Mouse (Mus musculus) CD4-positive, CD25-positive, alpha-beta regulatory T cell, adult 9 weeks (primary cell): ENCODE data around the gene Hmgn3. TPM values are rescaled to one million over a fixed set of nuclear protein-coding genes. Genes with fewer than 3 reads are reported as not detected.

Source experiments
- polyA plus RNA-seq: library from polyadenylated mRNA; unstranded; fragments of 100-300 nt; shearing (Covaris generic); gene quantifications from one replicate; pipeline ENCODE4 v1.2.1, GENCODE M21; 2017

The Hmgn3 gene
- polyA plus RNA-seq: 31.7 TPM

DNA sequence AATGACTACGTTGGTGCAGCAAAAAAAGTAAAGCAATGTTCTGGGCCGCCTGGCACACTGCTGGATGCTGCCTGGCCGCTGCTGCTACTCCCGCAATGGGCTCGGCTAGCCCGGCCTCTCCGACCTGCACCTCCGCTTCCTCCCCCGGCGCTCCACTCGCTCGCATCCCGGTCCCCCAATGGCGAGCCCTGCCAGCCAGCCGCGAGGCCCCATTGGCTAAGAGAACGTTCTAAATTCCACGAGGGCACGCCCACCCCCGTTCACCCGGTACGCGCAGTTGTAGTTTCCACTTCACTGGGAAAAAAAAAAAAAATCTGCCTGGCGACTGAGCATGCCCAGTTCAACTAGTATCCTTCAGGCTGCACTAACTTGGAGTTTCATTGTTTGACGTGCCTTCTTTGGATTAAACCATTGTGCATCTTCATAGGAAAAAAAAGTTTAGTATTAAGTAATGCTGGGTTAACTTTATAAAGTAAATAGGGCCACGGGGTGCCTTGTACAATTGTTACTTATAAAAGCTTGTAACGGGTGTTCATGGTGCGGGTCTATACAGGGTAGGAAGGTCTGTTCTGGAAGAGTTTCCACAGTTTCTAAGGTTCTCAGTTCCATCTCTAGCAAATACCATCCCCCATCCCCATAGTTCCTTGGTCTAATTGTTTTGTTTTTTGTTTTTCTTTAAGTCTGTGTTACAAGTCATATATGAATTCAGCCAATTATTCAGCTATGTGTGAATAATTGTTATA is at the start of gene Hmgn3:
TSS of gene Hmgn3 (minus strand) at position 240 of the 743 bp plus-strand sequence.

Other genes with a start within 250 kb of the Hmgn3 start
- gene Phip, start 171.2 kb downstream of the Hmgn3 start, polyA plus RNA-seq: 122 TPM